Mouse (Mus musculus) MEL (cell line): Measurements from ENCODE around the gene Samd13. TPM values are rescaled to one million over a fixed set of nuclear protein-coding genes. Genes with fewer than 3 reads are reported as not detected.

Experiments used
- DNase-seq: peaks from one replicate; pipeline ENCODE4 v3.0.0; 2011; ENCODE audit warnings: low read depth, low spot score
- H3K27ac ChIP-seq: 2 replicates; pipeline ENCODE4 v1.5.1; 2012; ENCODE audit warnings: low read depth, mild to moderate bottlenecking, control low read depth, low read length, moderate library complexity; ENCODE audit not compliant: control insufficient read depth
- H3K27me3 ChIP-seq, 2 experiments: fragments of 150-350 bp in 1 of 2; sonication (generic) in 1 of 2; 2 replicates each; pipeline ENCODE4 v1.6.1; 2012; ENCODE audit warnings: low read length in 2 of 2, mild to moderate bottlenecking in 2 of 2, improper control_type of control experiment in 1 of 2, moderate library complexity in 1 of 2; ENCODE audit not compliant: insufficient read depth in 2 of 2, control insufficient read depth in 1 of 2
- H3K36me3 ChIP-seq, 2 experiments: 2 replicates each; pipeline ENCODE4 v1.6.1; 2012 to 2014; ENCODE audit warnings: low read length in 2 of 2, improper control_type of control experiment in 1 of 2, inconsistent platforms in 1 of 2, mild to moderate bottlenecking in 1 of 2; ENCODE audit not compliant: insufficient read depth in 2 of 2, control insufficient read depth in 1 of 2
- H3K4me1 ChIP-seq, 2 experiments: fragments of 150-350 bp in 1 of 2; sonication (generic) in 1 of 2; 2 replicates each; pipeline ENCODE4 v1.6.1; 2012; ENCODE audit warnings: low read length in 2 of 2, improper control_type of control experiment in 1 of 2, mild to moderate bottlenecking in 1 of 2; ENCODE audit not compliant: insufficient read depth in 2 of 2, control insufficient read depth in 1 of 2
- H3K4me3 ChIP-seq, 2 experiments: fragments of 150-350 bp in 1 of 2; sonication (generic) in 1 of 2; 2 replicates each; pipeline ENCODE4 v1.5.1; 2012; ENCODE audit warnings: low read depth in 2 of 2, low read length in 2 of 2, mild to moderate bottlenecking in 2 of 2, moderate library complexity in 2 of 2, control low read depth in 1 of 2, improper control_type of control experiment in 1 of 2; ENCODE audit not compliant: control insufficient read depth in 1 of 2, insufficient read depth in 1 of 2
- H3K79me2 ChIP-seq: 2 replicates; pipeline ENCODE4 v1.6.1; 2012; ENCODE audit warnings: mild to moderate bottlenecking, low read length, moderate library complexity; ENCODE audit not compliant: control insufficient read depth, poor library complexity, insufficient read depth
- H3K9ac ChIP-seq: 2 replicates; pipeline ENCODE4 v1.6.1; 2012; ENCODE audit warnings: low read depth, mild to moderate bottlenecking, control low read depth, low read length, moderate library complexity; ENCODE audit not compliant: control insufficient read depth, poor library complexity, severe bottlenecking
- H3K9me3 ChIP-seq: fragments of 150-350 bp; sonication (generic); replicated peaks from 2 replicates; pipeline ENCODE4 v1.6.1; 2012; ENCODE audit warnings: mild to moderate bottlenecking, low read length, improper control_type of control experiment, moderate library complexity; ENCODE audit not compliant: insufficient read depth
- CHD1 ChIP-seq: IDR thresholded peaks from 2 replicates; pipeline ENCODE4 v1.6.1; 2012; ENCODE audit warnings: low read depth, mild to moderate bottlenecking, inconsistent platforms, low read length, improper control_type of control experiment
- CHD2 ChIP-seq: IDR thresholded peaks from 2 replicates; pipeline ENCODE4 v1.6.1; 2011; ENCODE audit warnings: low read length, improper control_type of control experiment
- GABPA ChIP-seq: IDR thresholded peaks from 2 replicates; pipeline ENCODE4 v1.6.1; 2012; ENCODE audit warnings: low read depth, mild to moderate bottlenecking, inconsistent platforms, low read length, improper control_type of control experiment, moderate library complexity
- JUND ChIP-seq: IDR thresholded peaks from 2 replicates; pipeline ENCODE4 v1.6.1; 2011; ENCODE audit warnings: low read depth, mild to moderate bottlenecking, improper control_type of control experiment, low read length
- MAFK ChIP-seq: IDR thresholded peaks from 2 replicates; pipeline ENCODE4 v1.6.1; 2011; ENCODE audit warnings: low read depth, mild to moderate bottlenecking, low read length, improper control_type of control experiment, borderline replicate concordance
- MAX ChIP-seq: IDR thresholded peaks from 2 replicates; pipeline ENCODE4 v1.6.1; 2011; ENCODE audit warnings: low read length, improper control_type of control experiment
- MYC ChIP-seq: IDR thresholded peaks from 2 replicates; pipeline ENCODE4 v1.6.1; 2011; ENCODE audit warnings: low read depth, mild to moderate bottlenecking, low read length, improper control_type of control experiment, moderate library complexity
- POLR2A ChIP-seq, 2 experiments: IDR thresholded peaks; 2 replicates each; pipeline ENCODE4 v1.6.1; 2011 to 2012; ENCODE audit warnings: low read length in 2 of 2, mild to moderate bottlenecking in 2 of 2, control low read depth in 1 of 2, improper control_type of control experiment in 1 of 2, low read depth in 1 of 2, moderate library complexity in 1 of 2; ENCODE audit not compliant: control insufficient read depth in 1 of 2, insufficient read depth in 1 of 2, poor library complexity in 1 of 2
- POLR2AphosphoS2 ChIP-seq: IDR thresholded peaks from 2 replicates; pipeline ENCODE4 v1.6.1; 2011; ENCODE audit warnings: low read length, improper control_type of control experiment
- RAD21 ChIP-seq: IDR thresholded peaks from 2 replicates; pipeline ENCODE4 v1.6.1; 2011; ENCODE audit warnings: mild to moderate bottlenecking, low read depth, low read length, improper control_type of control experiment
- SMC3 ChIP-seq: IDR thresholded peaks from 2 replicates; pipeline ENCODE4 v1.6.1; 2011; ENCODE audit warnings: low read depth, low read length, improper control_type of control experiment
- TAL1 ChIP-seq: IDR thresholded peaks from 2 replicates; pipeline ENCODE4 v1.6.1; 2012; ENCODE audit warnings: mild to moderate bottlenecking, inconsistent platforms, low read length, moderate library complexity, mixed read lengths
- TBP ChIP-seq: IDR thresholded peaks from 2 replicates; pipeline ENCODE4 v1.8.0; 2011; ENCODE audit warnings: low read depth, low read length, improper control_type of control experiment
- TCF12 ChIP-seq: IDR thresholded peaks from 2 replicates; pipeline ENCODE4 v1.6.1; 2014; ENCODE audit warnings: low read depth, mild to moderate bottlenecking, inconsistent platforms, low read length, improper control_type of control experiment, moderate library complexity
- UBTF ChIP-seq: IDR thresholded peaks from 2 replicates; pipeline ENCODE4 v1.6.1; 2012; ENCODE audit warnings: low read depth, mild to moderate bottlenecking, inconsistent platforms, low read length, improper control_type of control experiment, moderate library complexity, borderline replicate concordance; ENCODE audit not compliant: insufficient read depth
- USF1 ChIP-seq: IDR thresholded peaks from 2 replicates; pipeline ENCODE4 v1.6.1; 2014; ENCODE audit warnings: low read depth, mild to moderate bottlenecking, inconsistent platforms, low read length, improper control_type of control experiment, moderate library complexity
- USF2 ChIP-seq, 2 experiments: IDR thresholded peaks; 2 replicates each; pipeline ENCODE4 v1.6.1; 2011 to 2012; ENCODE audit warnings: improper control_type of control experiment in 2 of 2, low read length in 2 of 2, borderline replicate concordance in 1 of 2, inconsistent platforms in 1 of 2, low read depth in 1 of 2, mild to moderate bottlenecking in 1 of 2; ENCODE audit not compliant: insufficient read depth in 1 of 2
- ZC3H11A ChIP-seq: IDR thresholded peaks from 2 replicates; pipeline ENCODE4 v1.6.1; 2012; ENCODE audit warnings: low read depth, mild to moderate bottlenecking, inconsistent platforms, low read length, improper control_type of control experiment
- polyA plus RNA-seq, 2 experiments: library from polyadenylated mRNA; stranded (reverse) in 1 of 2; unstranded in 1 of 2; fragments of >175 nt in 1 of 2; fragments of >200 nt in 1 of 2; gene quantifications; 2 replicates each; pipeline versions ENCODE4 v1.2.1 to v1.2.4; 2012; ENCODE audit warnings: low replicate concordance in 2 of 2, low read depth in 1 of 2; ENCODE audit not compliant: insufficient read length in 2 of 2, insufficient read depth in 1 of 2, missing spikeins in 1 of 2
- total RNA-seq: library from RNA; depleted of rRNA; stranded (reverse); fragments of 300-350 nt; gene quantifications from 2 replicates; pipeline ENCODE4 v1.2.3, GENCODE M21; 2012

The Samd13 gene
- total and polyA plus RNA-seq, 3 experiments: 1.1 to 1.2 TPM; not detected in 1

- Histone ChIP-seq H3K27ac (no peak overlapping the region), H3K4me3 (no peak overlapping the region), H3K36me3 (peaks cover 0 to under 1% of the 10 kb centered on the region in 2 experiments; a peak in 1 of 4 replicates)
- TF ChIP-seq MAX (no peak), SMC3 (no peak), JUND (no peak), TAL1 (no peak), POLR2AphosphoS2 (no peak), POLR2A (IDR thresholded peaks at IDR 0.05; ENCODE audit: control insufficient read depth in 1 of 2, insufficient read depth in 1 of 2, low read depth in 1 of 2, low read length in 2 of 2, poor library complexity in 1 of 2) (no peak), MYC (no peak), USF2 (IDR thresholded peaks at IDR 0.05; ENCODE audit: borderline replicate concordance in 1 of 2, insufficient read depth in 1 of 2, low read depth in 1 of 2, low read length in 2 of 2) (no peak), TBP (no peak), CHD2 (no peak)
- TF ChIP-seq, all 39 proteins: peak for 0
- no peak overlapping the region for H3K9ac ChIP-seq
- no peak for DNase-seq
- H3K27me3 ChIP-seq: no peaks in the 10 kb centered on the region
- H3K4me1 ChIP-seq: peaks cover 0 to 2% of the 10 kb centered on the region in 2 experiments; a peak in 2 of 4 replicates
- no peaks in the 10 kb centered on the region for H3K9me3 ChIP-seq
- no peaks in the 10 kb centered on the region for H3K79me2 ChIP-seq
Observed at GRCm38 (mm10) chr3:146610322-146610721, 75.1 kb downstream of the Samd13 start.

- Histone ChIP-seq H3K36me3 (no peaks in the 10 kb centered on the region), H3K79me2 (no peaks in the 10 kb centered on the region), H3K9ac (no peak overlapping the region), H3K9me3 (no peaks in the 10 kb centered on the region), H3K27ac (no peak overlapping the region), H3K4me3 (no peak overlapping the region), H3K27me3 (no peaks in the 10 kb centered on the region), H3K4me1 (no peaks in the 10 kb centered on the region)
- TF ChIP-seq CHD1 (no peak), MAFK (no peak), RAD21 (no peak), TCF12 (no peak), TAL1 (no peak), GABPA (no peak)
- no peak for DNase-seq
Observed at GRCm38 (mm10) chr3:146607368-146607767, 78.0 kb downstream of the Samd13 start.

GRCm38 (mm10) chr3:146604647-146605046 lies 80.7 kb downstream of the Samd13 start:
- no peak overlapping the region for H3K4me3 ChIP-seq
- H3K27ac ChIP-seq: no peak overlapping the region
- no peaks in the 10 kb centered on the region for H3K9me3 ChIP-seq
- H3K27me3 ChIP-seq: no peaks in the 10 kb centered on the region
- H3K9ac ChIP-seq: no peak overlapping the region
- DNase-seq: no peak
- H3K4me1 ChIP-seq: no peaks in the 10 kb centered on the region
- TF ChIP-seq USF1 (peak; percentile 64), ZC3H11A (no peak), UBTF (no peak)
- H3K79me2 ChIP-seq: no peaks in the 10 kb centered on the region
- no peaks in the 10 kb centered on the region for H3K36me3 ChIP-seq
